Mouse (Mus musculus) myocyte (in vitro differentiated cells): ENCODE data around the gene Dpp7. TPM values are rescaled to one million over a fixed set of nuclear protein-coding genes. Genes with fewer than 3 reads are reported as not detected.

Experiments
- H3K27me3 ChIP-seq: one replicate; pipeline ENCODE4 v1.6.1; 2011; ENCODE audit not compliant: control insufficient read depth, insufficient read depth, insufficient read length
- H3K36me3 ChIP-seq: one replicate; pipeline ENCODE4 v1.6.1; 2011; ENCODE audit not compliant: control insufficient read depth, insufficient read depth
- H3K4me2 ChIP-seq: one replicate; pipeline ENCODE4 v1.6.1; 2011; ENCODE audit warnings: low read depth, control low read depth
- H3K4me3 ChIP-seq: one replicate; pipeline ENCODE4 v1.5.1; 2011; ENCODE audit warnings: mild to moderate bottlenecking, control low read depth, moderate library complexity
- H3K79me2 ChIP-seq: one replicate; pipeline ENCODE4 v1.6.1; 2011; ENCODE audit not compliant: control insufficient read depth, insufficient read depth
- H3ac ChIP-seq: one replicate; pipeline ENCODE4 v1.6.1; 2011; ENCODE audit not compliant: control insufficient read depth, insufficient read length
- CEBPB ChIP-seq: IDR thresholded peaks from 2 replicates; pipeline ENCODE4 v1.6.1; 2011; ENCODE audit warnings: mild to moderate bottlenecking, moderate library complexity; ENCODE audit not compliant: poor library complexity, insufficient read depth, severe bottlenecking
- E2F4 ChIP-seq: IDR thresholded peaks from one replicate; pipeline ENCODE4 v1.6.1; 2011; ENCODE audit warnings: mild to moderate bottlenecking, control low read depth, moderate library complexity; ENCODE audit not compliant: insufficient read depth
- MAX ChIP-seq: IDR thresholded peaks from one replicate; pipeline ENCODE4 v1.6.1; 2011; ENCODE audit warnings: low read depth, mild to moderate bottlenecking, control low read depth
- MYOD1 ChIP-seq, 3 experiments: IDR thresholded peaks; one replicate each; pipeline ENCODE4 v1.6.1; 2011; ENCODE audit warnings: control low read depth in 2 of 3, low read depth in 2 of 3, mild to moderate bottlenecking in 2 of 3, moderate library complexity in 1 of 3; ENCODE audit not compliant: insufficient read length in 2 of 3, control insufficient read depth in 1 of 3
- MYOG ChIP-seq, 3 experiments: IDR thresholded peaks; one replicate each; pipeline ENCODE4 v1.6.1; 2011; ENCODE audit warnings: control low read depth in 2 of 3, low read depth in 2 of 3, mild to moderate bottlenecking in 2 of 3; ENCODE audit not compliant: insufficient read length in 2 of 3, control insufficient read depth in 1 of 3, insufficient read depth in 1 of 3
- POLR2A ChIP-seq: IDR thresholded peaks from one replicate; pipeline ENCODE4 v1.6.1; 2011; ENCODE audit warnings: low read depth, mild to moderate bottlenecking, control low read depth, moderate library complexity; ENCODE audit not compliant: insufficient read length
- POLR2AphosphoS2 ChIP-seq: IDR thresholded peaks from one replicate; pipeline ENCODE4 v1.6.1; 2011; ENCODE audit warnings: low read depth, control low read depth; ENCODE audit not compliant: insufficient read length
- REST ChIP-seq: IDR thresholded peaks from one replicate; pipeline ENCODE4 v1.6.1; 2011; ENCODE audit warnings: mild to moderate bottlenecking, control low read depth, moderate library complexity; ENCODE audit not compliant: insufficient read depth, insufficient read length
- SRF ChIP-seq: IDR thresholded peaks from one replicate; pipeline ENCODE4 v1.6.1; 2011; ENCODE audit warnings: low read depth; ENCODE audit not compliant: control insufficient read depth, insufficient read length
- TCF12 ChIP-seq: IDR thresholded peaks from one replicate; pipeline ENCODE4 v1.6.1; 2011; ENCODE audit warnings: mild to moderate bottlenecking, control low read depth; ENCODE audit not compliant: poor library complexity, insufficient read depth, severe bottlenecking
- TCF3 ChIP-seq: IDR thresholded peaks from one replicate; pipeline ENCODE4 v1.6.1; 2011; ENCODE audit warnings: low read depth, control low read depth; ENCODE audit not compliant: insufficient read length
- USF1 ChIP-seq: IDR thresholded peaks from one replicate; pipeline ENCODE4 v1.6.1; 2011; ENCODE audit warnings: low read depth, mild to moderate bottlenecking, control low read depth, moderate library complexity
- polyA plus RNA-seq: library from polyadenylated mRNA; unstranded; fragments of >200 nt; fragmentation: generic; extraction: Trizol; gene quantifications from one replicate; pipeline ENCODE4 v1.2.1, GENCODE M21; 2012; ENCODE audit warnings: missing spikeins

Gene Dpp7
- 43.0 TPM for polyA plus RNA-seq

DNA sequence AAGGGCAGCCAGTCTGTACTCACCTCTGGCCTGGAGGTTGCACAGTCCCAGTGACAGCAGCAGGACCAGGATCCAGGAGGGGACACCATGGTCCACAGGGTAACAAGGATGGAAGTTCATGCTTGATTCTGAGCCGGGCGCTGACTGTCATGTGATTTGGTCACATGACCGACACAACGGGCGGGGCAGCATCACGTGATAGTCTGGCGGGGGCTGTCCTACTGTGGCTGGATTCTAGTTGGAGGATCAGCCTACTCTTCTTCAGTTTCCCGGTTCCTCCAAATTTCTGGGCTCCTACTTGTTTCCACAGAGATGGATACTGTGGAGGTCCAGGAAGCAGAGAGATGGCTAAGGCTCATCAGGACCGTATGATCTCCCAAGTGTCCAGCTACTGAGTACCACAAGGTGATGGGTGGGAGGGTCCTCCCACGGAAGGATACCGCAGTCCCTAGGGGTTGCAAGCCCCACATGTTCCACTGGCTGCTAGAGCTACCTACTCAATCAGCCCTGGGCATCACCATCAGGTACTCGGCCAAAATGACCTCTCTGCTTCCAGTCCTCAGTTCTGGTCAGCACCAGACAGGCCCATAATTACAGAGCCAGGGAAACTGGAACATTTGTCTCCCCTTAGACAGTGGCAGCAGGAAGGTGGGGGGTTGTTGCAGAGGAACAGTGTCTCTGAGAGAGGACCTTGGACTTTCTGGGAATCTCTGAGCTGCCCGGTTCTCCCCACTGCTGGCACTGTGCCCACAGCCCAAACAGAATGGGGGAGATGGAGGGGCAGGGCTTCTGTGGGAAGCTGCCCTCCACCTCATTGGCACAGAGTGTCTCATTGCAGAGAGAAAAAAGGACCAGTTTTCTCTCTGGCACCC lies at the start of gene Dpp7:
Gene Dpp7 (minus strand): TSS at position 152 of the 872 bp plus-strand sequence.
- peak; percentile 62 for TF ChIP-seq POLR2A
- TF ChIP-seq POLR2AphosphoS2, result peak; percentile 21
- TF ChIP-seq USF1, result peak; percentile 100
- no peak for TF ChIP-seq TCF3
- peak; percentile 21 for TF ChIP-seq MAX
- no peak for TF ChIP-seq MYOD1 (IDR thresholded peaks at IDR 0.05; ENCODE audit: control insufficient read depth in 1 of 3, insufficient read length in 2 of 3, low read depth in 2 of 3)
- TF ChIP-seq SRF, result peak; percentile 9
- TF ChIP-seq TCF12, result no peak
- TF ChIP-seq E2F4, result peak; percentile 2
- no peak for TF ChIP-seq CEBPB
- no peak for TF ChIP-seq REST
- no peak for TF ChIP-seq MYOG (IDR thresholded peaks at IDR 0.05; ENCODE audit: control insufficient read depth in 1 of 3, insufficient read depth in 1 of 3, insufficient read length in 2 of 3, low read depth in 2 of 3)
- H3K4me2 ChIP-seq, result peak within 1 kb of the TSS; percentile 84
- H3K36me3 ChIP-seq, result peaks cover 8% of the 10 kb centered on the region

DNA sequence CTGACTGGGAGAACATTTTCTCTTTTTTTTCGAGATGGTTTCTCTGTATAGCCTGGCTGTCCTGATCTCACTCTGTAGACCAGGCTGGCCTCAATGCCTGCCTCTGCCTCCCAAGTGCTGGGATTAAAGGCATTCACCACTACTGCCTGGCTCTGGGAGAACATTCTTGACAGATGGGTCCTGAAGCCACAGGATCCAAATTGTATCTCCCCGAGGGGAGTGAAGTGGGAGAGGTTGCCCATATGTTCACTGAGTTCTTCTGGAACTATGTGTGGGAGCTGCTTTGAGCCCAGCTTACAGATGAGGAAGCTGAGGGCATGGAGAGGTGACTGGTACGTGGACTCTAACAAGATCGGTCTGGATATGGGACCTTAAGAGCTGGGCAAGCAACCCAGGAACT lies 47.8 kb upstream of the Dpp7 start:
- TF ChIP-seq MAX (no peak), POLR2A (no peak), MYOG (IDR thresholded peaks at IDR 0.05; ENCODE audit: control insufficient read depth in 1 of 3, insufficient read depth in 1 of 3, insufficient read length in 2 of 3, low read depth in 2 of 3) (no peak), E2F4 (no peak), USF1 (no peak), POLR2AphosphoS2 (no peak), TCF12 (no peak), SRF (no peak), REST (no peak), TCF3 (no peak), MYOD1 (IDR thresholded peaks at IDR 0.05; ENCODE audit: control insufficient read depth in 1 of 3, insufficient read length in 2 of 3, low read depth in 2 of 3) (no peak), CEBPB (no peak)
- H3K27me3 ChIP-seq, result peaks cover 6% of the 10 kb centered on the region

More for the DNA sequence above, at the start of gene Dpp7:
- no peaks in the 10 kb centered on the region for H3K79me2 ChIP-seq
- H3K27me3 ChIP-seq, result no peaks in the 10 kb centered on the region
- peak within 1 kb of the TSS; percentile 43 for H3K4me3 ChIP-seq
- peak within 1 kb of the TSS; percentile 30 for H3ac ChIP-seq

DNA sequence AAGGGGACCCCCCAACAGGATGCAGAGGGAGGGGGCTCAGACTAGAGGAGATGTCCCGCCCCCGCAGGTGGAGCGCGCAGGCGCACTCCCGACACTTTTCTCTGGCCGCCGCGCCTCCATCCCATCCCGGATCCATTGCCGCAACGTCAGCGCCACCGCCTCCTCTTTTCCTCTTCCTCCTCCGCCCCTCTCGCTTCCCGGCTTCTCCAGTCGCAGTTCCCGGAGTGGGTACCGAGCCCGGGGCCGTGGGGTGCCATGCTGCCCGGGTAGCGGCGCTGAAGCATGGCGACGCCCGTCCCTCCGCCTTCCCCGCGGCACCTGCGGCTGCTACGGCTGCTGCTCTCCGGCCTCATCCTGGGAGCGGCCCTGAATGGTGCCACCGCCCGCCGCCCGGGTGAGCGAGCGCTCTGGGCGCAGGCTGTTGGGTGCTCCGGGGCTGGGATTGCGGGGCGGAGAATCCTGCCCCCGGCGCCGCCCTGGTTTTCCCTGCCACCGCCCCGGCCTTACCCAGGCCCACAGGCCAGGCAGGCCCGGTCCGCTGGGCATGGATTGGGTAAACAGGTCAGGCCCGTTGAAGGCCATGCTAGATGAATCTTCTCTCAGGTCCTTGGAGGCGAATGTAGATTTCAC lies 46.9 kb upstream of the Dpp7 start:
- peak overlapping the region; percentile 31 for H3K4me3 ChIP-seq
- H3K27me3 ChIP-seq, result peaks cover 15% of the 10 kb centered on the region
- peak overlapping the region; percentile 14 for H3ac ChIP-seq
- H3K36me3 ChIP-seq, result no peaks in the 10 kb centered on the region
- no peaks in the 10 kb centered on the region for H3K79me2 ChIP-seq
- peak overlapping the region; percentile 89 for H3K4me2 ChIP-seq
- TF ChIP-seq MYOD1 (IDR thresholded peaks at IDR 0.05; ENCODE audit: control insufficient read depth in 1 of 3, insufficient read length in 2 of 3, low read depth in 2 of 3) (no peak), POLR2AphosphoS2 (peak; percentile 11), POLR2A (peak; percentile 78), MYOG (IDR thresholded peaks at IDR 0.05; ENCODE audit: control insufficient read depth in 1 of 3, insufficient read depth in 1 of 3, insufficient read length in 2 of 3, low read depth in 2 of 3) (peak in 1 of 3 experiments; percentile 8)

More for the DNA sequence above, 47.8 kb upstream of the Dpp7 start:
- Histone ChIP-seq H3K36me3 (no peaks in the 10 kb centered on the region), H3ac (peak overlapping the region; percentile 14), H3K79me2 (no peaks in the 10 kb centered on the region), H3K4me2 (peak overlapping the region; percentile 89), H3K4me3 (peak overlapping the region; percentile 31)

DNA sequence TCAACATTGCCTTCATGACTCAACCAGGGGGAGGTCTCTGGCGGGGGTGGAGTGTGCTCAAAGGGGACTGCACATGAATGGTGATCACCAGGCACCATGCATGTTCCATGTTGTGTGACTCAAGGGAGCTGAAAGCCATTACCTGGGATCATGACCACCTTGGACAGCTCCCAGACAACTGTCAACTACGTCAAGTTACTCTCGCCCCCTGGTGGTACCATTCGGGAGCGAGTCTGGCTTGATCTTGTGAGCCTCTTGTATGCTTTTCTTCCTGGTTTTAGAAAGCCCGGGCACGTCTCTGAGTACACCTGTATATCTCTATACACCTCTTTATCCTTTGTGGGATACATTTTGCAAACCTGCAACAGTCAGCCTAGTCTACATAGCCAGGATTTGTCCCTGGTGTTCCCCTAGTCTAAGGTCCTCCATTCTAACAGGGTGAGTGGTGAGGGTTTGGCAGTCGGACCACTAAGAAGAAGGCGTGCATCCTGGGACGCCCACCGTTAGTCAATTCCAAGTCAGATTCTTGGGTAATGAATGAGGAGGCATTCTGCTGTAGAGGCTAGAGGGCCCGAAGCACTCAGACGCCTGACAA lies 46.3 kb upstream of the Dpp7 start:
- Histone ChIP-seq H3K4me2 (peak overlapping the region; percentile 89), H3K79me2 (no peaks in the 10 kb centered on the region), H3K4me3 (peak overlapping the region; percentile 31), H3K36me3 (no peaks in the 10 kb centered on the region), H3K27me3 (peaks cover 18% of the 10 kb centered on the region), H3ac (peak overlapping the region; percentile 14)
- no peak for TF ChIP-seq SRF
- TF ChIP-seq TCF12, result no peak
- TF ChIP-seq TCF3, result no peak
- TF ChIP-seq CEBPB, result no peak
- no peak for TF ChIP-seq POLR2A
- TF ChIP-seq REST, result peak; percentile 93
- TF ChIP-seq MYOD1 (IDR thresholded peaks at IDR 0.05; ENCODE audit: control insufficient read depth in 1 of 3, insufficient read length in 2 of 3, low read depth in 2 of 3), result no peak
- TF ChIP-seq USF1, result no peak
- no peak for TF ChIP-seq E2F4
- TF ChIP-seq MAX, result peak; percentile 24
- no peak for TF ChIP-seq MYOG (IDR thresholded peaks at IDR 0.05; ENCODE audit: control insufficient read depth in 1 of 3, insufficient read depth in 1 of 3, insufficient read length in 2 of 3, low read depth in 2 of 3)
